Mouse (Mus musculus): Measurements from ENCODE around the gene Tmem82. TPM values are rescaled to one million over a fixed set of nuclear protein-coding genes. Genes with fewer than 3 reads are reported as not detected.
A peak's percentile ranks its signal among the peaks of the same experiment; 100 is the strongest.

Tmem82 gene
- polyA plus RNA-seq, 1 experiment from 2014 or later = 5.3 TPM

- no peak overlapping the region for H3K9ac ChIP-seq (ENCODE audit: low read depth, low read length)
- ATAC-seq (ENCODE audit: low read depth) = no peak
- peaks cover 15% of the 10 kb centered on the region for H3K36me3 ChIP-seq (ENCODE audit: control insufficient read depth, insufficient read depth)
- no peak overlapping the region for H3K4me3 ChIP-seq (ENCODE audit: low read depth, low read length)
- H3K27me3 ChIP-seq (ENCODE audit: control insufficient read depth, insufficient read depth, low read depth, low read length) = no peaks in the 10 kb centered on the region
- H3K9me3 ChIP-seq (replicated peaks; ENCODE audit: control insufficient read depth, low read length) = no peaks in the 10 kb centered on the region
- H3K4me1 ChIP-seq (ENCODE audit: control insufficient read depth, low read depth, low read length) = no peaks in the 10 kb centered on the region
- 84% methylated on average over 20 of the region's 20 CpGs for WGBS (ENCODE audit: insufficient replicate concordance)
- H3K4me2 ChIP-seq (ENCODE audit: low read depth, low read length) = no peak overlapping the region
- no peak overlapping the region for H3K27ac ChIP-seq (ENCODE audit: low read length)
These were observed 12.8 kb upstream of the Tmem82 start for GRCm38 (mm10) chr4:141631250-141631649.

- ATAC-seq (ENCODE audit: low read depth) = no peak
- Histone ChIP-seq H3K27ac (ENCODE audit: low read length) (no peak overlapping the region), H3K27me3 (ENCODE audit: control insufficient read depth, insufficient read depth, low read depth, low read length) (no peaks in the 10 kb centered on the region), H3K4me2 (ENCODE audit: low read depth, low read length) (no peak overlapping the region), H3K9ac (ENCODE audit: low read depth, low read length) (no peak overlapping the region), H3K36me3 (ENCODE audit: control insufficient read depth, insufficient read depth) (peaks cover 15% of the 10 kb centered on the region), H3K9me3 (replicated peaks; ENCODE audit: control insufficient read depth, low read length) (no peaks in the 10 kb centered on the region), H3K4me1 (ENCODE audit: control insufficient read depth, low read depth, low read length) (no peaks in the 10 kb centered on the region), H3K4me3 (ENCODE audit: low read depth, low read length) (no peak overlapping the region)
- WGBS (ENCODE audit: insufficient replicate concordance) = 80% methylated on average over 11 of the region's 11 CpGs
These were observed 11.6 kb upstream of the Tmem82 start for GRCm38 (mm10) chr4:141630021-141630420.

- no peaks in the 10 kb centered on the region for H3K4me1 ChIP-seq (ENCODE audit: control insufficient read depth, low read depth, low read length)
- no peaks in the 10 kb centered on the region for H3K27me3 ChIP-seq (ENCODE audit: control insufficient read depth, insufficient read depth, low read depth, low read length)
- WGBS (ENCODE audit: insufficient replicate concordance) = 72% methylated on average over 14 of the region's 14 CpGs
- no peak overlapping the region for H3K4me2 ChIP-seq (ENCODE audit: low read depth, low read length)
- H3K27ac ChIP-seq (ENCODE audit: low read length) = no peak overlapping the region
- peaks cover 15% of the 10 kb centered on the region for H3K36me3 ChIP-seq (ENCODE audit: control insufficient read depth, insufficient read depth)
- H3K9ac ChIP-seq (ENCODE audit: low read depth, low read length) = no peak overlapping the region
- no peak for ATAC-seq (ENCODE audit: low read depth)
- H3K4me3 ChIP-seq (ENCODE audit: low read depth, low read length) = no peak overlapping the region
- H3K9me3 ChIP-seq (replicated peaks; ENCODE audit: control insufficient read depth, low read length) = no peaks in the 10 kb centered on the region
These were observed 10.2 kb upstream of the Tmem82 start for GRCm38 (mm10) chr4:141628661-141629060.

- Histone ChIP-seq H3K9ac (ENCODE audit: low read depth, low read length) (no peak overlapping the region), H3K4me2 (ENCODE audit: low read depth, low read length) (no peak overlapping the region), H3K4me3 (ENCODE audit: low read depth, low read length) (no peak overlapping the region), H3K36me3 (ENCODE audit: control insufficient read depth, insufficient read depth) (peaks cover 15% of the 10 kb centered on the region), H3K4me1 (ENCODE audit: control insufficient read depth, low read depth, low read length) (no peaks in the 10 kb centered on the region; the same call in 1 of the 2 replicates), H3K27me3 (ENCODE audit: control insufficient read depth, insufficient read depth, low read depth, low read length) (no peaks in the 10 kb centered on the region), H3K9me3 (replicated peaks; ENCODE audit: control insufficient read depth, low read length) (no peaks in the 10 kb centered on the region), H3K27ac (ENCODE audit: low read length) (no peak overlapping the region)
- WGBS (ENCODE audit: insufficient replicate concordance) = 75% methylated on average over 5 of the region's 5 CpGs
- no peak for ATAC-seq (ENCODE audit: low read depth)
These were observed 9.1 kb upstream of the Tmem82 start for GRCm38 (mm10) chr4:141627502-141627901.

GRCm38 (mm10) chr4:141625774-141626550 lies 7.5 kb upstream of the Tmem82 start:
- no peak for ATAC-seq (ENCODE audit: low read depth)

GRCm38 (mm10) chr4:141624983-141625773 lies 6.7 kb upstream of the Tmem82 start:
- 64% methylated on average over 19 of the region's 19 CpGs for WGBS (ENCODE audit: insufficient replicate concordance)
- 0 out of 2 replicates have a peak, but pooled peaks cover 6% of the 10 kb centered on the region for H3K36me3 ChIP-seq (ENCODE audit: control insufficient read depth, insufficient read depth)
- no peak overlapping the region for H3K4me2 ChIP-seq (ENCODE audit: low read depth, low read length)
- H3K27ac ChIP-seq (ENCODE audit: low read length) = no peak overlapping the region
- no peaks in the 10 kb centered on the region for H3K9me3 ChIP-seq (replicated peaks; ENCODE audit: control insufficient read depth, low read length)
- H3K4me3 ChIP-seq (ENCODE audit: low read depth, low read length) = no peak overlapping the region
- no peak for ATAC-seq (ENCODE audit: low read depth)
- H3K27me3 ChIP-seq (ENCODE audit: control insufficient read depth, insufficient read depth, low read depth, low read length) = no peaks in the 10 kb centered on the region
- H3K4me1 ChIP-seq (ENCODE audit: control insufficient read depth, low read depth, low read length) = no peaks in the 10 kb centered on the region; the same call in 1 of the 2 replicates
- no peak overlapping the region for H3K9ac ChIP-seq (ENCODE audit: low read depth, low read length)

More at GRCm38 (mm10) chr4:141625774-141626550, 7.5 kb upstream of the Tmem82 start:
- Histone ChIP-seq H3K4me1 (ENCODE audit: control insufficient read depth, low read depth, low read length) (no peaks in the 10 kb centered on the region; the same call in 1 of the 2 replicates), H3K36me3 (ENCODE audit: control insufficient read depth, insufficient read depth) (0 out of 2 replicates have a peak, but pooled peaks cover 6% of the 10 kb centered on the region), H3K9me3 (replicated peaks; ENCODE audit: control insufficient read depth, low read length) (no peaks in the 10 kb centered on the region), H3K4me2 (ENCODE audit: low read depth, low read length) (no peak overlapping the region), H3K4me3 (ENCODE audit: low read depth, low read length) (no peak overlapping the region), H3K27ac (ENCODE audit: low read length) (no peak overlapping the region), H3K9ac (ENCODE audit: low read depth, low read length) (no peak overlapping the region), H3K27me3 (ENCODE audit: control insufficient read depth, insufficient read depth, low read depth, low read length) (no peaks in the 10 kb centered on the region)
- 76% methylated on average over 16 of the region's 16 CpGs for WGBS (ENCODE audit: insufficient replicate concordance)

- no peak overlapping the region for H3K4me3 ChIP-seq (ENCODE audit: low read depth, low read length)
- no peak for ATAC-seq (ENCODE audit: low read depth)
- H3K9ac ChIP-seq (ENCODE audit: low read depth, low read length) = no peak overlapping the region
- no peak overlapping the region for H3K27ac ChIP-seq (ENCODE audit: low read length)
- H3K9me3 ChIP-seq (replicated peaks; ENCODE audit: control insufficient read depth, low read length) = no peaks in the 10 kb centered on the region
- no peak overlapping the region for H3K4me2 ChIP-seq (ENCODE audit: low read depth, low read length)
- no peaks in the 10 kb centered on the region for H3K27me3 ChIP-seq (ENCODE audit: control insufficient read depth, insufficient read depth, low read depth, low read length)
- WGBS (ENCODE audit: insufficient replicate concordance) = 68% methylated on average over 8 of the region's 8 CpGs
- no peaks in the 10 kb centered on the region; the same call in 1 of the 2 replicates for H3K4me1 ChIP-seq (ENCODE audit: control insufficient read depth, low read depth, low read length)
- no peaks in the 10 kb centered on the region for H3K36me3 ChIP-seq (ENCODE audit: control insufficient read depth, insufficient read depth)
These were observed 5.7 kb upstream of the Tmem82 start for GRCm38 (mm10) chr4:141624134-141624533.

GRCm38 (mm10) chr4:141623666-141624065 lies 5.2 kb upstream of the Tmem82 start, which contains the start of gene Slc25a34:
Gene Slc25a34, minus strand, starts transcription at chr4:141623821.
- WGBS (ENCODE audit: insufficient replicate concordance) = 60% methylated on average over 1 of the region's 1 CpGs
- Histone ChIP-seq H3K27ac (ENCODE audit: low read length) (no peak within 1 kb of the TSS), H3K4me3 (ENCODE audit: low read depth, low read length) (no peak within 1 kb of the TSS), H3K9me3 (replicated peaks; ENCODE audit: control insufficient read depth, low read length) (no peaks in the 10 kb centered on the region), H3K9ac (ENCODE audit: low read depth, low read length) (no peak within 1 kb of the TSS), H3K36me3 (ENCODE audit: control insufficient read depth, insufficient read depth) (no peaks in the 10 kb centered on the region), H3K4me2 (ENCODE audit: low read depth, low read length) (no peak within 1 kb of the TSS), H3K4me1 (ENCODE audit: control insufficient read depth, low read depth, low read length) (peaks cover 3% of the 10 kb centered on the region), H3K27me3 (ENCODE audit: control insufficient read depth, insufficient read depth, low read depth, low read length) (no peaks in the 10 kb centered on the region)
- ATAC-seq (ENCODE audit: low read depth) = peak; percentile 86

Measured in liver, embryonic 16.5 days (tissue).